Mouse (Mus musculus): ENCODE measurements around the gene Fli1. TPM values are rescaled to one million over a fixed set of nuclear protein-coding genes. Genes with fewer than 3 reads are reported as not detected.

Fli1 gene
- polyA plus RNA-seq, 1 experiment: not detected

GRCm38 (mm10) chr9:32559454-32559853 is 16.8 kb upstream of the Fli1 start:
- no peak for TF ChIP-seq MYOD1 (IDR thresholded peaks at IDR 0.05; ENCODE audit: control insufficient read depth in 1 of 3, insufficient read length in 2 of 3, low read depth in 2 of 3)
- Histone ChIP-seq H3K79me2 (ENCODE audit: control insufficient read depth, insufficient read depth) (no peaks in the 10 kb centered on the region), H3K36me3 (ENCODE audit: control insufficient read depth, insufficient read depth) (no peaks in the 10 kb centered on the region), H3ac (ENCODE audit: control insufficient read depth, insufficient read length) (no peak overlapping the region), H3K27me3 (ENCODE audit: control insufficient read depth, insufficient read depth, insufficient read length) (peaks cover 66% of the 10 kb centered on the region), H3K4me2 (ENCODE audit: low read depth) (no peak overlapping the region), H3K4me3 (no peak overlapping the region)

- H3ac ChIP-seq (ENCODE audit: control insufficient read depth, insufficient read length): no peak overlapping the region
- H3K4me3 ChIP-seq: no peak overlapping the region
- no peak overlapping the region for H3K4me2 ChIP-seq (ENCODE audit: low read depth)
- TF ChIP-seq REST (IDR thresholded peaks at IDR 0.05; ENCODE audit: insufficient read depth, insufficient read length) (no peak), MYOG (IDR thresholded peaks at IDR 0.05; ENCODE audit: control insufficient read depth in 1 of 3, insufficient read depth in 1 of 3, insufficient read length in 2 of 3, low read depth in 2 of 3) (no peak), E2F4 (IDR thresholded peaks at IDR 0.05; ENCODE audit: insufficient read depth) (no peak), CEBPB (IDR thresholded peaks at IDR 0.05; ENCODE audit: insufficient read depth, poor library complexity, severe bottlenecking) (no peak), POLR2AphosphoS2 (IDR thresholded peaks at IDR 0.05; ENCODE audit: insufficient read length, low read depth) (no peak), SRF (IDR thresholded peaks at IDR 0.05; ENCODE audit: control insufficient read depth, insufficient read length, low read depth) (no peak), POLR2A (IDR thresholded peaks at IDR 0.05; ENCODE audit: insufficient read length, low read depth) (no peak), TCF12 (IDR thresholded peaks at IDR 0.05; ENCODE audit: insufficient read depth, poor library complexity, severe bottlenecking) (no peak), TCF3 (IDR thresholded peaks at IDR 0.05; ENCODE audit: insufficient read length, low read depth) (no peak), MAX (IDR thresholded peaks at IDR 0.05; ENCODE audit: low read depth) (no peak), MYOD1 (IDR thresholded peaks at IDR 0.05; ENCODE audit: control insufficient read depth in 1 of 3, insufficient read length in 2 of 3, low read depth in 2 of 3) (no peak), USF1 (IDR thresholded peaks at IDR 0.05; ENCODE audit: low read depth) (no peak)
- peaks cover 46% of the 10 kb centered on the region for H3K27me3 ChIP-seq (ENCODE audit: control insufficient read depth, insufficient read depth, insufficient read length)
- H3K36me3 ChIP-seq (ENCODE audit: control insufficient read depth, insufficient read depth): no peaks in the 10 kb centered on the region
- H3K79me2 ChIP-seq (ENCODE audit: control insufficient read depth, insufficient read depth): no peaks in the 10 kb centered on the region
These were observed 13.7 kb upstream of the Fli1 start for GRCm38 (mm10) chr9:32556313-32556712.

GRCm38 (mm10) chr9:32555279-32555678 is 12.6 kb upstream of the Fli1 start:
- no peaks in the 10 kb centered on the region for H3K36me3 ChIP-seq (ENCODE audit: control insufficient read depth, insufficient read depth)
- peaks cover 42% of the 10 kb centered on the region for H3K27me3 ChIP-seq (ENCODE audit: control insufficient read depth, insufficient read depth, insufficient read length)
- H3K4me2 ChIP-seq (ENCODE audit: low read depth): no peak overlapping the region
- no peak overlapping the region for H3ac ChIP-seq (ENCODE audit: control insufficient read depth, insufficient read length)
- H3K4me3 ChIP-seq: no peak overlapping the region
- H3K79me2 ChIP-seq (ENCODE audit: control insufficient read depth, insufficient read depth): no peaks in the 10 kb centered on the region
- TF ChIP-seq MYOD1 (IDR thresholded peaks at IDR 0.05; ENCODE audit: control insufficient read depth in 1 of 3, insufficient read length in 2 of 3, low read depth in 2 of 3) (no peak), POLR2A (IDR thresholded peaks at IDR 0.05; ENCODE audit: insufficient read length, low read depth) (no peak), E2F4 (IDR thresholded peaks at IDR 0.05; ENCODE audit: insufficient read depth) (no peak), REST (IDR thresholded peaks at IDR 0.05; ENCODE audit: insufficient read depth, insufficient read length) (no peak), CEBPB (IDR thresholded peaks at IDR 0.05; ENCODE audit: insufficient read depth, poor library complexity, severe bottlenecking) (no peak), TCF3 (IDR thresholded peaks at IDR 0.05; ENCODE audit: insufficient read length, low read depth) (no peak), USF1 (IDR thresholded peaks at IDR 0.05; ENCODE audit: low read depth) (no peak), MAX (IDR thresholded peaks at IDR 0.05; ENCODE audit: low read depth) (no peak), SRF (IDR thresholded peaks at IDR 0.05; ENCODE audit: control insufficient read depth, insufficient read length, low read depth) (no peak), MYOG (IDR thresholded peaks at IDR 0.05; ENCODE audit: control insufficient read depth in 1 of 3, insufficient read depth in 1 of 3, insufficient read length in 2 of 3, low read depth in 2 of 3) (no peak), POLR2AphosphoS2 (IDR thresholded peaks at IDR 0.05; ENCODE audit: insufficient read length, low read depth) (no peak)

GRCm38 (mm10) chr9:32550541-32550940 is 7.9 kb upstream of the Fli1 start:
- Histone ChIP-seq H3K36me3 (ENCODE audit: control insufficient read depth, insufficient read depth) (no peaks in the 10 kb centered on the region), H3K4me2 (ENCODE audit: low read depth) (no peak overlapping the region), H3K79me2 (ENCODE audit: control insufficient read depth, insufficient read depth) (no peaks in the 10 kb centered on the region), H3K4me3 (no peak overlapping the region), H3K27me3 (ENCODE audit: control insufficient read depth, insufficient read depth, insufficient read length) (peaks cover 61% of the 10 kb centered on the region), H3ac (ENCODE audit: control insufficient read depth, insufficient read length) (no peak overlapping the region)
- TF ChIP-seq USF1 (IDR thresholded peaks at IDR 0.05; ENCODE audit: low read depth): no peak
- no peak for TF ChIP-seq POLR2AphosphoS2 (IDR thresholded peaks at IDR 0.05; ENCODE audit: insufficient read length, low read depth)
- no peak for TF ChIP-seq TCF3 (IDR thresholded peaks at IDR 0.05; ENCODE audit: insufficient read length, low read depth)
- TF ChIP-seq E2F4 (IDR thresholded peaks at IDR 0.05; ENCODE audit: insufficient read depth): no peak
- no peak for TF ChIP-seq MAX (IDR thresholded peaks at IDR 0.05; ENCODE audit: low read depth)
- TF ChIP-seq REST (IDR thresholded peaks at IDR 0.05; ENCODE audit: insufficient read depth, insufficient read length): no peak
- no peak for TF ChIP-seq SRF (IDR thresholded peaks at IDR 0.05; ENCODE audit: control insufficient read depth, insufficient read length, low read depth)
- TF ChIP-seq POLR2A (IDR thresholded peaks at IDR 0.05; ENCODE audit: insufficient read length, low read depth): no peak
- no peak for TF ChIP-seq MYOG (IDR thresholded peaks at IDR 0.05; ENCODE audit: control insufficient read depth in 1 of 3, insufficient read depth in 1 of 3, insufficient read length in 2 of 3, low read depth in 2 of 3)
- TF ChIP-seq MYOD1 (IDR thresholded peaks at IDR 0.05; ENCODE audit: control insufficient read depth in 1 of 3, insufficient read length in 2 of 3, low read depth in 2 of 3): no peak
- TF ChIP-seq TCF12 (IDR thresholded peaks at IDR 0.05; ENCODE audit: insufficient read depth, poor library complexity, severe bottlenecking): no peak
- no peak for TF ChIP-seq CEBPB (IDR thresholded peaks at IDR 0.05; ENCODE audit: insufficient read depth, poor library complexity, severe bottlenecking)

Measured in myocyte (in vitro differentiated cells).